ENCODE assay signal across 28 mouse cellular contexts in genomic region chr3:102250873-102251272, GRCm38 (mm10).
"Had no signal": no experiment of that assay in that cellular context is flagged by ENCODE, and none has a peak within 500 bp of the region (broad histone marks: within the 10 kb centered on the region; RNA-seq: fewer than 3 reads in every experiment).

No protein-coding gene starts in this region.

- H3K4me3 ChIP-seq: embryonic facial prominence, embryonic 10.5 days; embryonic facial prominence, embryonic 12.5 days; embryonic facial prominence, embryonic 13.5 days; embryonic facial prominence, embryonic 15.5 days; erythroblast, embryonic 14.5 days; forebrain, embryonic 10.5 days; forebrain, embryonic 12.5 days; forebrain, embryonic 13.5 days; forebrain, embryonic 15.5 days; gastrocnemius, adult 2 months; heart, adult 2 months had no signal

- H3K4me1 ChIP-seq: forebrain, embryonic 12.5 days; forebrain, embryonic 13.5 days; forebrain, embryonic 15.5 days had no signal

- DNase-seq: cerebellum, adult 2 months; cerebellum, adult 8-10 months; cerebellum, adult 9-10 months; cerebellum, adult 9-11 months; cerebellum, postnatal 10 days; cerebellum, postnatal 14 days; cerebellum, postnatal 25 days; cerebellum, postnatal 36 days; embryo, embryonic 11 days; forebrain, postnatal 0 days; gastrocnemius, adult 2 months; gastrocnemius, postnatal 10 days; gastrocnemius, postnatal 14 days; gastrocnemius, postnatal 25 days; gastrocnemius, postnatal 36 days; heart, adult 18-20 months; heart, adult 2 months had no signal

- ATAC-seq: forebrain, embryonic 13.5 days; forebrain, embryonic 14.5 days; forebrain, embryonic 15.5 days; forebrain, embryonic 16.5 days; forebrain, postnatal 0 days had no signal

- H3K4me2 ChIP-seq: embryonic facial prominence, embryonic 12.5 days; embryonic facial prominence, embryonic 13.5 days; embryonic facial prominence, embryonic 15.5 days; forebrain, embryonic 12.5 days; forebrain, embryonic 13.5 days; forebrain, embryonic 15.5 days had no signal

- H3K27ac ChIP-seq: embryonic facial prominence, embryonic 10.5 days; embryonic facial prominence, embryonic 12.5 days; embryonic facial prominence, embryonic 13.5 days; embryonic facial prominence, embryonic 15.5 days; forebrain, embryonic 10.5 days; forebrain, embryonic 12.5 days; forebrain, embryonic 13.5 days; forebrain, embryonic 15.5 days; gastrocnemius, adult 2 months; heart, adult 2 months had no signal

- H3K36me3 ChIP-seq: embryonic facial prominence, embryonic 10.5 days; embryonic facial prominence, embryonic 12.5 days; embryonic facial prominence, embryonic 13.5 days; embryonic facial prominence, embryonic 15.5 days; forebrain, embryonic 10.5 days; forebrain, embryonic 12.5 days; forebrain, embryonic 15.5 days had no signal

- H3K27me3 ChIP-seq: embryonic facial prominence, embryonic 12.5 days; embryonic facial prominence, embryonic 13.5 days; embryonic facial prominence, embryonic 15.5 days; forebrain, embryonic 12.5 days; forebrain, embryonic 13.5 days; forebrain, embryonic 15.5 days had no signal

- H3K9ac ChIP-seq: embryonic facial prominence, embryonic 12.5 days; embryonic facial prominence, embryonic 13.5 days; embryonic facial prominence, embryonic 15.5 days; forebrain, embryonic 12.5 days; forebrain, embryonic 13.5 days; forebrain, embryonic 15.5 days; forebrain, postnatal 0 days had no signal

- H3K9me3 ChIP-seq: embryonic facial prominence, embryonic 10.5 days; embryonic facial prominence, embryonic 12.5 days; embryonic facial prominence, embryonic 13.5 days; embryonic facial prominence, embryonic 15.5 days; forebrain, embryonic 10.5 days; forebrain, embryonic 12.5 days; forebrain, embryonic 13.5 days; forebrain, embryonic 15.5 days had no signal
